Mouse (Mus musculus) lung, adult 2 months (tissue): ENCODE data around the gene Fcnb.

Experiments used
- CTCF ChIP-seq: fragments of 200-500 bp; IDR thresholded peaks from 2 replicates; pipeline ENCODE4 v1.5.1; 2011; ENCODE audit warnings: mild to moderate bottlenecking, low read length, control low read depth; ENCODE audit not compliant: insufficient read depth
- POLR2A ChIP-seq: fragments of 200-500 bp; IDR thresholded peaks from 2 replicates; pipeline ENCODE4 v1.6.1; 2011; ENCODE audit warnings: low read depth, mild to moderate bottlenecking, control low read depth, low read length, borderline replicate concordance; ENCODE audit errors: extremely low read depth

GRCm38 (mm10) chr2:28132117-28132516, 47.4 kb upstream of the Fcnb start:
- TF ChIP-seq CTCF (no peak), POLR2A (no peak)
